Mouse (Mus musculus): ENCODE measurements at regions not wholly inside any gene's neighbourhood (a gene's known extent, or its start where the extent isn't known, plus 50 kb on each side); places are given as distances from the start of the nearest gene placed in this dataset.

DNA sequence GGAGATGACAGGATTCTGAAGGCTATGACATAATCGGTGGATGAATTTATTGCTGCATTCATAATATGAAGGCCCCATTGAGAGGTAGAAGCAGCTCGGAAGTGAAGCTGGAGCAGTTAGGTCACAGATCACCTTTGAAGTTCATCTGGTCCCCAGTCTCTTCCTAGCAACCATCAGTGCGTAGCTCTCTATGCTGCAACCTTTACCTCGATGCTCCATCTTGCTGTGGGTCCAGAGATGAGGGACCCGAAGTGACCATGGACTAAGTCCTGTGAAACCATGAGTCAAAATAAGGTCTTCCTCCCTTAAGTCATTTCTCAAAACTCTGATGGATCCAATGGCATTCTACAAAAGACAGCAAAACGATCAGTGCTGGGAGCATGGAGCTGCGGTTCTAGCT, 196.2 kb downstream of the 3100002H09Rik start:
- 93% methylated on average over 7 of the region's 7 CpGs for WGBS
- no peak overlapping the region for H3K4me2 ChIP-seq (ENCODE audit: low read length)
- no peaks in the 10 kb centered on the region for H3K9me3 ChIP-seq (ENCODE audit: control insufficient read depth, low read length)
- H3K9ac ChIP-seq (ENCODE audit: low read depth, low read length) = no peak overlapping the region
- no peaks in the 10 kb centered on the region for H3K4me1 ChIP-seq (ENCODE audit: control insufficient read depth, insufficient read depth, low read depth, low read length)
- H3K27ac ChIP-seq (ENCODE audit: low read depth, low read length) = no peak overlapping the region
- ATAC-seq = no peak
- no peaks in the 10 kb centered on the region for H3K36me3 ChIP-seq (ENCODE audit: control insufficient read depth, insufficient read depth, low read length)
- H3K27me3 ChIP-seq (replicated peaks; ENCODE audit: control insufficient read depth, insufficient read depth, low read length) = no peaks in the 10 kb centered on the region
- no peak overlapping the region for H3K4me3 ChIP-seq (ENCODE audit: low read length)

DNA sequence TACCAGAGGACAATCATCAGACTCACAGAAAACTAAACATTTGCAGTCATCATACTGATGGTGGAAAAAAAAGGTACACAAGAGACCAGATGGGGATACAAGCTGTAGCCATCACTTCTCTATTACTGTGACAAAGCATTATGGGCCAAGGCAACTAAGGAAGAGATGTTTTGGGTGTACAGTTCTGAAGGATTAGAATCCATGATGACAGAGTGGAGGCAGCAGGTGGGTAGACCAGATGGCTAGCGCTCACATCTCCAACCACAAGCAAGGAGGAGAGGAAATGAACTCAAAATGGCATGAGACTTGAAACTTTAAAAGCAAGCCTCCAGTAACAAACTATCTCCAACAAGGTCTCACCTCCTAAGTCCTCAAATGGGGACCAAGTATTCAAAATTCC, 201.3 kb downstream of the 3100002H09Rik start:
- WGBS = 95% methylated on average over 1 of the region's 1 CpGs
- Histone ChIP-seq H3K4me3 (ENCODE audit: low read length) (no peak overlapping the region), H3K9ac (ENCODE audit: low read depth, low read length) (no peak overlapping the region), H3K4me2 (ENCODE audit: low read length) (no peak overlapping the region), H3K27ac (ENCODE audit: low read depth, low read length) (no peak overlapping the region), H3K36me3 (ENCODE audit: control insufficient read depth, insufficient read depth, low read length) (no peaks in the 10 kb centered on the region), H3K4me1 (ENCODE audit: control insufficient read depth, insufficient read depth, low read depth, low read length) (no peaks in the 10 kb centered on the region), H3K27me3 (replicated peaks; ENCODE audit: control insufficient read depth, insufficient read depth, low read length) (no peaks in the 10 kb centered on the region), H3K9me3 (ENCODE audit: control insufficient read depth, low read length) (no peaks in the 10 kb centered on the region)
- ATAC-seq = no peak

DNA sequence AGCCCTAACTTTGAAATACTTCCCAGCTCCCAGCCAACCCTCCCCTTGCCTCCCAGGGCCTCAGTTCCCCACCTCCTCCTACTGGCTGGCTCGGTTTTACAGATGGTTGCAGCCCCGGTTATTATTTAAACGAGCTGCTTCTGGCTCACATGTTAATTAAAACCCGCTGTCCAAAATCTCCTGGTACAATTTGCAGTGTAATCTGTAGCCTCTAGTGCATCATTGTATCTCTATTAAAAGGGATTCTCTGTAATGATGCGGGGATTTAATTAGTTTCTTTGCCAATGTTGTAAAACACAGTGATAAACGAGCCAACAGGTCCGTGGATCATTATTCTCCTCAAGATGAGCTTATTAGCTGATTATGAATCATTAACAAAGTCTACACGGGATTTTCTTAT, 208.5 kb downstream of the 3100002H09Rik start:
- H3K27ac ChIP-seq (ENCODE audit: low read depth, low read length) = no peak overlapping the region
- H3K4me2 ChIP-seq (ENCODE audit: low read length) = no peak overlapping the region
- H3K9ac ChIP-seq (ENCODE audit: low read depth, low read length) = no peak overlapping the region
- 45% methylated on average over 8 of the region's 8 CpGs for WGBS
- no peaks in the 10 kb centered on the region for H3K9me3 ChIP-seq (ENCODE audit: control insufficient read depth, low read length)
- H3K4me1 ChIP-seq (ENCODE audit: control insufficient read depth, insufficient read depth, low read depth, low read length) = peaks cover 15% of the 10 kb centered on the region
- H3K36me3 ChIP-seq (ENCODE audit: control insufficient read depth, insufficient read depth, low read length) = no peaks in the 10 kb centered on the region
- 0 out of 2 replicates have a peak, but pooled peaks have one; percentile 34 for ATAC-seq
- H3K4me3 ChIP-seq (ENCODE audit: low read length) = no peak overlapping the region
- peaks cover 3% of the 10 kb centered on the region for H3K27me3 ChIP-seq (replicated peaks; ENCODE audit: control insufficient read depth, insufficient read depth, low read length)

DNA sequence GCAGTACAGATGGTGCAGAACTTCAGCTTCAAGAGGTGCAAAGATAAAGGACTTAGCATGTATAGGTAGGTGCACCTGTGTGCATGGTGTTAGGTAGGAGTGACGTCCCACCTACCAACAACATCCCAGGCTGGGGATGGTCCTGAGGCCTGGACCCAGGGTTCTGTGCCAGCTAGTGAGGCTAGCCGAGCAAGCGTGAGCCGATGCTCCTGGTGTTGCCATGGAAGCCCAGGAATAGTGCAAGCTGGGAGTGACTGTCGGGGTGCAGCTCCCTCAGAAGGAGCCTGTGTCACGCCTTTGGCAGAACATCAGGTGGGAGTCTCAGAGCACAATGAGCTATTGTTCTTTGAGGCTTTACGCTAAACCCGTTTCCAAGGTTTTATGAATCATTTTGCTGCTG, 209.9 kb downstream of the 3100002H09Rik start:
- 43% methylated on average over 8 of the region's 8 CpGs for WGBS
- H3K4me3 ChIP-seq (ENCODE audit: low read length) = no peak overlapping the region
- ATAC-seq = peak; percentile 48; the same call in 1 of the 2 replicates

DNA sequence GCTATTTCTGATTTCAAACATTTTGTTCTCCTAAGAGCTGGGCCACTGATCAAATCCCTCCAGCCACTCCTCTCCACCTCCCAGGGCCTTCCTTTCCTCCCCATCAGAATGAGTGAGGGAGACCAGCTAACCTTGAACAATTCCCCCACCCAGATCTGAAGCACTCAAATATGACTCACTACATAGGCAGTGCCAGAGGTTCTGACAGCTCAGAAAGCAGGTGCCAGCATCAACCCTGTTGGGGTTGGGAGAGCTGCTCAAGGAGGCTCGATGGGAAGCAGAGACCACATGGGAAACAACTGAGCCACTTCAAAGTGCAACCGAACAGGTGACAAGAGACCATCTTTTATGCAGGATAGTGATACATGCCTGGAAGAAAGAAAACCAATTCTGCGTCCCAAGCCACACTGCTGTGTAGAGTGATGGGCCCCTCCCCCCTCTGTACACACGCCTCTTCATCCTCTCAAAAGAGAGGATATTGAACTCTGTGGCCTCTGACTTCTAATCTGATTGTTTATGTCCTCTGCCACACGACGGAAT, 210.4 kb downstream of the 3100002H09Rik start:
- no peak overlapping the region for H3K27ac ChIP-seq (ENCODE audit: low read depth, low read length)
- H3K4me1 ChIP-seq (ENCODE audit: control insufficient read depth, insufficient read depth, low read depth, low read length) = peaks cover 15% of the 10 kb centered on the region
- H3K9me3 ChIP-seq (ENCODE audit: control insufficient read depth, low read length) = no peaks in the 10 kb centered on the region
- no peaks in the 10 kb centered on the region for H3K36me3 ChIP-seq (ENCODE audit: control insufficient read depth, insufficient read depth, low read length)
- 52% methylated on average over 6 of the region's 6 CpGs for WGBS
- H3K4me3 ChIP-seq (ENCODE audit: low read length) = no peak overlapping the region
- no peak for ATAC-seq
- no peak overlapping the region for H3K4me2 ChIP-seq (ENCODE audit: low read length)
- H3K27me3 ChIP-seq (replicated peaks; ENCODE audit: control insufficient read depth, insufficient read depth, low read length) = peaks cover 6% of the 10 kb centered on the region
- no peak overlapping the region for H3K9ac ChIP-seq (ENCODE audit: low read depth, low read length)

More for the DNA sequence above, 209.9 kb downstream of the 3100002H09Rik start:
- Histone ChIP-seq H3K4me1 (ENCODE audit: control insufficient read depth, insufficient read depth, low read depth, low read length) (peaks cover 15% of the 10 kb centered on the region), H3K27me3 (replicated peaks; ENCODE audit: control insufficient read depth, insufficient read depth, low read length) (peaks cover 5% of the 10 kb centered on the region), H3K4me2 (ENCODE audit: low read length) (no peak overlapping the region), H3K9me3 (ENCODE audit: control insufficient read depth, low read length) (no peaks in the 10 kb centered on the region), H3K9ac (ENCODE audit: low read depth, low read length) (no peak overlapping the region), H3K27ac (ENCODE audit: low read depth, low read length) (no peak overlapping the region), H3K36me3 (ENCODE audit: control insufficient read depth, insufficient read depth, low read length) (no peaks in the 10 kb centered on the region)

DNA sequence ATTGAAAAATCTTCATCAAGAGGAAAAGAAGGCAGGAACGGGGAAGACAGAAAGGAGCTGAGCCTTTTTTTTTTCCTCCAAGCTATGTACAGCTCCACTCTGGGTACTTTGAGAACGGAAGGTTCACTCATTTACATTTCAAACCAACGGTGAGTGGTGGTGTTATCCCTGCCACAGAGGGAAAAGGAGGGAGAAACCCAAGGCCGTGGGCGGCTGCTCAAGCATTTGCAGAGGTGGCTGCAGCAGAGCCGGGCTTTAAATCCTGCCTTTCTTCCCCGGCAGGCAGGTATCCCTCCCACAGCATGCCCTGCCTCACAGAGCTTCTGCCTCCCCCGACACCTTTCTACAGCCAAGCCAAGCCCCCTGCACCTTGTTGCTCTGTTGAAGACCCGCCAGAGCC, 212.2 kb downstream of the 3100002H09Rik start:
- no peaks in the 10 kb centered on the region for H3K36me3 ChIP-seq (ENCODE audit: control insufficient read depth, insufficient read depth, low read length)
- H3K9me3 ChIP-seq (ENCODE audit: control insufficient read depth, low read length) = no peaks in the 10 kb centered on the region
- ATAC-seq = no peak
- peaks cover 15% of the 10 kb centered on the region for H3K4me1 ChIP-seq (ENCODE audit: control insufficient read depth, insufficient read depth, low read depth, low read length)
- H3K27ac ChIP-seq (ENCODE audit: low read depth, low read length) = no peak overlapping the region
- H3K27me3 ChIP-seq (replicated peaks; ENCODE audit: control insufficient read depth, insufficient read depth, low read length) = peaks cover 6% of the 10 kb centered on the region
- no peak overlapping the region for H3K4me2 ChIP-seq (ENCODE audit: low read length)
- H3K4me3 ChIP-seq (ENCODE audit: low read length) = no peak overlapping the region
- no peak overlapping the region for H3K9ac ChIP-seq (ENCODE audit: low read depth, low read length)
- WGBS = 47% methylated on average over 9 of the region's 9 CpGs

DNA sequence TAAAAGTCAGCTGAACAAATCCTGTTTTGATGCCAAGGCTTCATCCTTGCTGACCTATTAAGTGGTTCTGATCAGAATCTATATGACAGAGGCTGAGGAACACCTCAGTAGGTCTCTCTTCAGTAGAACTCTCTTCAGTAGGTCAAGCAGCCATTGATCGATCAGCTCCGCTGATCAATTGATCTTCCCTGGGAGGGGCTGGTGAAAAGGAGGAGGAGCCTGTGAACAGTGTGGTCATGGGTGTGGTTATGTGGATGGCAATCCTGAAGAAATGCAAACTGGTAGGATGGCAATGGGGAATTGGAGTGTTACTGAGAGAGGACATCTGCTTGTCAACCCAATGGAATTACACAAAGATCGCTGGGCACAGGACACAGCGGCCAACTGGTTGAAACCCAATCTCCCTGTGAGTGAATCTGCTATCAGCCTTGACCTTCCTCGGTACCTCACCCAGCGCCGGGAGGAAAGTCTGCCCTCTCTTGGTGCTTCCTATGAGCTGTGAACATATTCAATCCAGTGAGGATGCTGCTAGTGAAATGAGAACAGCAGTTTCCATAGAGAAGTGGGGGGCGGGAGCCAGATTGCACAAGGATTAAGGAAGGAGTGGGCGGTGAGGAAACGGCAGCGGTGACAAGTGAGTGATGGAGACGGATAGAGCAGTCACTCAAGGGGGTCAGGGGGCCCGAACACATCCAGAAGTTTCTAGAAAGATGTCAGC, 213.9 kb downstream of the 3100002H09Rik start:
- H3K9ac ChIP-seq (ENCODE audit: low read depth, low read length) = no peak overlapping the region
- peaks cover 12% of the 10 kb centered on the region for H3K4me1 ChIP-seq (ENCODE audit: control insufficient read depth, insufficient read depth, low read depth, low read length)
- H3K4me3 ChIP-seq (ENCODE audit: low read length) = no peak overlapping the region
- H3K4me2 ChIP-seq (ENCODE audit: low read length) = no peak overlapping the region
- no peaks in the 10 kb centered on the region for H3K9me3 ChIP-seq (ENCODE audit: control insufficient read depth, low read length)
- H3K27me3 ChIP-seq (replicated peaks; ENCODE audit: control insufficient read depth, insufficient read depth, low read length) = peaks cover 6% of the 10 kb centered on the region
- no peak overlapping the region for H3K27ac ChIP-seq (ENCODE audit: low read depth, low read length)
- ATAC-seq = no peak
- H3K36me3 ChIP-seq (ENCODE audit: control insufficient read depth, insufficient read depth, low read length) = no peaks in the 10 kb centered on the region
- WGBS = 60% methylated on average over 13 of the region's 13 CpGs

DNA sequence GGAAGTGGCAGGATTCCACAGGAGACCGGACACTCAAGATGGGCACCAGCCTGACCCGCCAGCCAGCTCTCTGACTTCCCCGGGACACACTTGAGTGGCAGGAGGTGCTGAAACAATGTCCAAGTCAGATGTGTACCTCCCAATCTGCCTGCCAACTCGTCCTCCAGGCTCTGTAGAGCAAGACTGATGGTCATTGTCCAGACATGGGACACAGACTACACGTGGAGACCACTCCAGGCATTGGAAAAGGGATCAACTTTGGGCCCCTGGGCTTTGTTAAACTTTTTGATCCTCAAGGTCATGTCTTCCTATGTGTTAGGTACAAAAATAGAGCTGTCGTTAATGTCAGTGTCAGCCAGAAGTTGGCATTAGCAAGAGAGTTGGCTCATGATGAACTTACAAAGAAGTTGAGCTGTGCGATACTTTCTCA, 214.6 kb downstream of the 3100002H09Rik start:
- Histone ChIP-seq H3K9me3 (ENCODE audit: control insufficient read depth, low read length) (no peaks in the 10 kb centered on the region), H3K4me1 (ENCODE audit: control insufficient read depth, insufficient read depth, low read depth, low read length) (peaks cover 6% of the 10 kb centered on the region), H3K4me3 (ENCODE audit: low read length) (no peak overlapping the region), H3K4me2 (ENCODE audit: low read length) (no peak overlapping the region), H3K9ac (ENCODE audit: low read depth, low read length) (no peak overlapping the region), H3K27me3 (replicated peaks; ENCODE audit: control insufficient read depth, insufficient read depth, low read length) (peaks cover 8% of the 10 kb centered on the region), H3K36me3 (ENCODE audit: control insufficient read depth, insufficient read depth, low read length) (no peaks in the 10 kb centered on the region), H3K27ac (ENCODE audit: low read depth, low read length) (no peak overlapping the region)
- ATAC-seq = no peak
- WGBS = 71% methylated on average over 7 of the region's 7 CpGs

DNA sequence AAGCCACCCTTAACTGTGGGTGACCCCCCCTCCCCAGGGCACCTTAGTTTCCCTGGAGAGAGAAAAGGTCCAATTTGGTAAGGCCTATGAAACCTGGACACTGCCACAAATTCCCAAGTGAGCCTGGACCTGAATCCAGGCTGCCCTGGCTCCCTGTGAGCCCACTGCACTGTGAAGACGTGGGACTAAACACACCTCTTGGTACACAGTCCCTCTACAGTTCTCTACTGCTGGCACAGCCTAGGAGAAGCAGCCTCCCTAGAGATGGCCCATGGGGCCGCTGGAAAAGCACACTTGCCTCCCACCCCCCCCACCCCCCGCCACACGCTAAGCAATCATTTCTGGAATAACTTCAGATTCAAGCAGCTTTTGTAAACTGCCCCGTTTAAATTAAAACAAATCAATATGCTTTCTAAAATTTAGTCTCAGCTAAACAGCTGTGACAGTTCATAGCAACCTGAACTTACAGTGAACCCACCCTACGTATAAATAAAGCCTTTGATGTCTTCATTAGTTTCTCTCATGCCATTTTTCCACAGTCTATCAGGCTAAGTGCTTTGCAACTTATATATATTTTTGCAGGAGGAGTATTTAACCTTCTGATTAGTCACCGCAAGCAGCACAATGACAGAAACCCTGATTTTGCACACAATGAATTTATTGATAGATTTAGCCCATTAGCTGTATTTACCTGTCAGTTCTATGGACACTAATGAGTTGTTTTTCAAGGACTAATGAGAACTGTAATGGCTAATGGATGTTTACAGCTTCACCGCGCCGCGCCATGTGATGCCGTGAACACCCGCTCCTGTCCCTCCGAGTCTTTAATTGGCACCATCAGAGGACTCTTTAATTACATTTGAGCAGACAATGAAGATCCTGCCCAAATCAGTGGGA, 215.3 kb downstream of the 3100002H09Rik start:
- H3K9ac ChIP-seq (ENCODE audit: low read depth, low read length) = no peak overlapping the region
- peaks cover 8% of the 10 kb centered on the region for H3K27me3 ChIP-seq (replicated peaks; ENCODE audit: control insufficient read depth, insufficient read depth, low read length)
- no peak overlapping the region for H3K4me2 ChIP-seq (ENCODE audit: low read length)
- 56% methylated on average over 14 of the region's 14 CpGs for WGBS
- no peaks in the 10 kb centered on the region for H3K4me1 ChIP-seq (ENCODE audit: control insufficient read depth, insufficient read depth, low read depth, low read length)
- no peaks in the 10 kb centered on the region for H3K36me3 ChIP-seq (ENCODE audit: control insufficient read depth, insufficient read depth, low read length)
- no peak overlapping the region for H3K4me3 ChIP-seq (ENCODE audit: low read length)
- no peak for ATAC-seq
- no peaks in the 10 kb centered on the region for H3K9me3 ChIP-seq (ENCODE audit: control insufficient read depth, low read length)
- no peak overlapping the region for H3K27ac ChIP-seq (ENCODE audit: low read depth, low read length)

Measured in hindbrain, embryonic 16.5 days (tissue).